Mouse (Mus musculus): ENCODE measurements around the gene Zmynd12. TPM values are rescaled to one million over a fixed set of nuclear protein-coding genes. Genes with fewer than 3 reads are reported as not detected.

Zmynd12 gene
- 1.1 and 1.6 TPM in 2 replicates for total RNA-seq (2021)
- long read RNA-seq, experiment 1, partial matches to known transcripts, result 0 of 4 reads
- long read RNA-seq, experiment 1, other reads (novel, unspliced or antisense), result 3 of 4 reads
- long read RNA-seq, experiment 2, partial matches to known transcripts, result 1 of 6 reads
- long read RNA-seq, experiment 2, other reads (novel, unspliced or antisense), result 2 of 6 reads

DNA sequence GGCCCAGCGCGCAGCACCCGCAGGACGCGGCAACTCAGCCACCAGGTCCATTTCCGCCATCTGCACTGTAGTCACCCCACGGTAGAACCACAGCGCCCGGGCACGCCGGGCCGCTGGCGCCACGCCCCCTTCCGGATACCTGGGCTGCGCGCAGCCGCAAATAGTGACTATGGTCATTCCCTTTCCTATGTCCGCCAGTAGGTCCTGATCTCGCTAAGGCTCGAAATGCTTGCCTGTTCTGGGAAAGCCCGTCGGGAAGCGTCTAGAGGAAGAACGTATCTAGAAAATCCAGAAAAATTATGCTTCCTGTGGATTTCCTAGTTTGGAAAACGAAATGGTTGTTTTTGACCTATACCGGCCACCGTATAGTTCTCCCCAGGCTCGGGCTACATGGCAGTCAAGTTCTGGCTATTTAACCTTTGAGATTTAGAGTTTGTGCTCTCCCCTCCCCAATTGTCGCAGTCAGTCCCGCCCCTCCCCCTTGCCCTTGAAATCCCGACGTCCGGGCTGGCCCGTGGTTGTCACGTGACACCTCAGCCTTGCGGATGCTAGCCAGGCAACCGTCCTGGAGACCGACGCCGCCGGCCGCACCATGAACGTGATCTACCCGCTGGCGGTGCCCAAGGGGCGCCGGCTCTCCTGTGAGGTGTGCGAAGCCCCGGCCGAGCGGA is at the start of gene Zmynd12, which contains the start of gene Ppcs:
Gene Zmynd12 (plus strand): TSS at position 521 of the 671 bp plus-strand sequence.
Gene Ppcs (minus strand): TSS at position 127 of the 671 bp plus-strand sequence.
- DNase-seq, result peak; percentile 97

GRCm38 (mm10) chr4:119381471-119382190 is 41.0 kb upstream of the Zmynd12 start:
- DNase-seq, result no peak

DNA sequence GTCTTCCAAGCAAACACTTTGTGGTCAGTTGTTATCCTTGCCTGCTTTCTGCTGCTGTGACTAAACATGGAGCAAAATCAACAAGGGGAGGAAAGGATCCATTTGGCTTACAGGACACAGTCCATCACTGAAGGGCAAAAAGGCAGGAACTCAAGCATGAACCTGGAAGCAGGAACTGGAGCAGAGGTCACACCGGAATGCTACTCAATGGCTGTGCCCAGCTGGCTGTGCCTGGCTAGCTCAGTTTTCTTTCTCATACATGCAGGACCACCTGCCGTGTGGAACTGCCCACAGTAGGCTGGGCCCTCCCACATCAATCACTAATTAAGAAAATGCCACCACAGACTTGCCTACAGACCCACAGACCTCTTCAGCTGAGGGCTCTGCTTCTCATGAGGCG is 33.4 kb upstream of the Zmynd12 start:
- DNase-seq, result no peak

DNA sequence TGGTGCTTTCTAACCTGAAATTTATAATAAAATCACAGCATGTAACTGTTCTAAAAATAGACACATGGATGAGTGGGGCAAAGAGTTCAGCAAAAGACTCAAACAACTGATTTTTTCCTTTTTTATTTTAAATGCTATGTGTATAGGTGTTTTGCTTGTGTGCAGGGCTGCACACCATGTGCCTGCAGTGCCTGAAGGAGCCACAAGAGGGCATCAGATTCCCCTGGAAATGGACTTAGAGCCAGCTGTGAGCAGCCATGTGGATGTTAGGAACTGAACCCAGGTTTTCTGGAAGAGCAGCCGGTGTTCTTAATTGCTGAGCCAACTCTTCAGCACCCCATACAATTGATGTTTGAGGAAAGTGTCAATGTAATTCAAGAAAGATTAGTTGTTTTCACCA is 32.2 kb upstream of the Zmynd12 start:
- peak; percentile 61 for DNase-seq

DNA sequence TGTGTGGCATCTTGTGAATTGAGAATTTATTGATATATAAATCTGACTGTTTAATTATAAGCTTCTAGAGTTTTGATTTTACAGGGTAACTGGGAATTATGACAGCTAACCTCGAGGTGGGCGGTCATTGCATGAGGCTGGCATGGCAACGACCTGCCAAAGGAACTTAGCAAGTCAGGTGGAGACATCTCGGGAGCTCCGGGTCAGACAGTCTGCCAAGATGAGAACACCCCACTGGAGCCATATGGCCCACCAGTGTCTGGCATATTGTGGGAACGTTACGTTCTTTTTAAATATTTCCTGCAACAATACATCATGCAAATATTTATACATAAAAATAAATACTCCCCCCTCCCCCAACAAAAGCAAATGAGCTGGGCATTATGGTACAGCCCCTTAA is 23.9 kb upstream of the Zmynd12 start:
- DNase-seq, result no peak

GRCm38 (mm10) chr4:119400896-119401295 is 21.7 kb upstream of the Zmynd12 start:
- DNase-seq, result no peak

DNA sequence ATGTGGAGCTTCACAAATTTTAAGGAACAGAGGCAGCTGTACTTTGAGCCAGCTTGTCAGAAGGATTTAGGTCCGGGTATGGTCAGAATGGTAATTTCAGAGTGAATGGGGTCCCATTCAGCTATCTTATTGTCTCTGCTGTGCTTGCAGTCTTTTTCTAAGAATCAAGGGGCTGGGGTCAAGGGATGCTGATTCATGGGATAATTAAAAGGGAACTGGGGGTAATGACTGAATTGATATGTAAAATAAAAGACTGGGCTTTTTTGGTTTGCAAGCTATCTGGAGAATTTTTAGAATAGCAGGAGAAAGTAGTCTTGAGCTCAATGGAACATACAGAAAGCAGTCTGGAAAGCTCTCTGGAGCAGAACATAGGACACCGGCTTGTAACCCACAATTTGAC is 19.2 kb upstream of the Zmynd12 start:
- DNase-seq, result no peak

DNA sequence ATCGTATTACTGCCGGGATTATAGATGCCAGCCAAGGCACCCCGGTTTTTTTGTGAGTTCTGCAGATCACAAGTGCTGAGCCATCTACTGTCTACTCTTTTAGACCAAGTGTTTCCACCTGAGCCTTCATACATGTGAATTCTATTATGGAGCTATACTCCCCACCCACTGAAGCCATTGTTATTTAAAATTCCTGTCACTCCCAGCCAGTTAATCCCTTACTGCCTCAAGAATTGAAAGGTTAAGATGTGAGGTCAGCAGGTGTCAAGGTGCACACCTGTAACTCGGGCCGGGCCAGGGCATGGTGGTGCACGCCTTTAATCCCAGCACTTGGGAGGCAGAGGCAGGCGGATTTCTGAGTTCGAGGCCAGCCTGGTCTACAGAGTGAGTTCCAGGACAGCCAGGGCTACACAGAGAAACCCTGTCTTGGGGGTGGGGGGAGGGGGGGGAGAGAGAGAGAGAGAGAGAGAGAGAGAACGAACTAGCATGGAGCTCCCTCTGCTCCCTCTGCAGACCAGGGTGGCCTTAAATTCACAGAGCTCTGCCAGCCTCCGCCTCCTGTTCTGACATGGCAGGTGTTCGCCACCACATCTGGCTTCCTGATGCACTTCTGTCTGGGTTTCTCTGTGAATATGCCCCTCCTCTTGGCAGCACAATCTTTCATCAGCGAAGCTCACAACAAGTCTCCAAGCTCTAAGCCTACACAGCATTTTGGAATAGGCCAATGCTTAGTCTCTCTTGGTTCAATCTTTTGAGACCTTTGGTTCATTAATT is 10.6 kb upstream of the Zmynd12 start:
- DNase-seq, result no peak

GRCm38 (mm10) chr4:119412791-119413190 is 9.8 kb upstream of the Zmynd12 start:
- no peak for DNase-seq

DNA sequence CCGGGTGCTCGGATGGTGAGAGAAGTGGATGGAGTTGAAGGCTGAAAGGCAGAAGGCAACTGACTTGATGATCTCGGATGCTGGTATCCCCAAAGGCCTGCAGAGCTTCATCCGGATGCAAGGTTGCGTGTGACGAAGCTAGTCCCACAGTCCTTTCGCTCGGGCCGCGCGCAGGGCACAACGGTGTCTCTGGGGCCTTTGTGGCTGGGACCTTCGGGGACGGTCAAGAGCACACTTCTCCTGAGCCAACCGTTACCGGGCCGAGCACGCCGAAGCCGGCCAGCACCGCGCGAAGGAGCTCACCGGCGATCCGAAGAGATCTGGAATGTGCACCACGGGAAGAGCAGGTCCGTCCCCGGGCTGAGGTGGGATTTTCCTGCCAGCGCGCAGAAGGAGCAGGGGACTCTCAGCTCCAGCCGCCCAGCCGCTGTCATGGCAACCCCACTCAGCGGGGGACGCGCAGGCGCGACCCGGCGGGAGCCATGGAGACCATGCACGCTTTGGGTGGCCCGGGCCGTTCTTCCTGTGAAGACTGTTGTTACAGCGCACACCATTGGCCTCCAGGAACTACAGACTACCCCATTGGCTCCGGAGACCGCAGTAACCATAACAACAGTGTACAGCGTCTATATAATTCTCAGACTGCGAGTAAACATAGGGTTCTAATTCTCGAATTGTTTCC is 7.4 kb upstream of the Zmynd12 start, which contains the start of gene Ccdc30:
Gene Ccdc30 (minus strand): TSS at position 450 of the 682 bp plus-strand sequence.
- DNase-seq, result peak; percentile 98

DNA sequence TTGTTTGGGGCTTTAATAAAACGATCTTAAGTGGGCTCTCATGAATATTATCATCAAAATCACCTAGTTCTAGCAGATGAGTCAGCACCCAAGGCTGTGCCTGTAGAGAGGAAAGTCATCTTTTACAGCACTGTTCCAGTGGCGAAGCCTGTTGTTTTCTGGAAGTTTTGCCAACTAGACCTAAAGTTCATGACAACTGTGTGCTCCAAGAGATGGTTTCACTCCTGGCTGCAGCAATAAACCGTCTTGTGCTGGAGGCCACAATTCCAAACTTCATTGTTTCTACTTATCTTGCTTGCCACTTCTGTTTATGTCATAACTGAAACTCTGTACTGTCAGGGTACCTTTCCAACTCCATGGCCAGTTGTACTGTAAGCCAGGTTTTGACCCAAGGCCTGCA is 5.3 kb upstream of the Zmynd12 start:
- peak; percentile 51 for DNase-seq

DNA sequence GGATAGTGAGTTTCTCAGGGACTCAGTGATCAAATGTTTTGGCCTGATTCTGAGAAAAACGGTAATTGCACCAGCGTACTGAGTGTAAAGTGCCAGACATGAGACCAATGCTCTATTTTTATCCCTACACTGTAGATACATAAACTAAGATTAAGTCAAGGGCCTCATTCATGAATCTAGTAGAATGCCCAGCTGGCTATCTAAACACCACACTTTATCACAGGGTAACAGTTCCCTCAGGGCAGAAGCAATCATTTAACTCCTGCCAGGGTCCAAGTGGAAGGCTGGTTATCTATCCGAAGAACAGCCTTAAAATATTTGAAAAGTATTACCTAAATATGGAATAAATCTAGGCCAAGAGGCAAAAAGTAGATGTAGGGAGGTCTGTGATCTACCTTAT is 4.7 kb upstream of the Zmynd12 start:
- DNase-seq, result no peak

DNA sequence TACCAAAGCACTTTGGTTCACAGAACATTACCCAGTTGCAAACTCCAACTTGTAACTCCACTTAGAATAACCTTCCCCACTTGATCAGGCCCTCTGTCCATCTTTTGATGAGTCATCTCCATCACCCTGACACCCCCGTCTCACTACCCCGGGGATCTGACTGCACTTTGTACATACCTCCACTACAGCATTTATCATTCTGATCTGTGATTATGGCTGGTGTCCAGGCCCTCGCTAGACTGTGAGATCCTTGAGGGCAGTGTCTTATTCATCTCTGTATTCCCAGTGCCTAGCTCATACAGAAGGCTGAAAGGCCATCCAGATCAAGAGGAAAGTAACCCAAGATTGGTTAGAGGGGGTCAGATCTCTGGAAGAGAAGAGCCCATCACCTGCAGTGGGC is 1.4 kb upstream of the Zmynd12 start:
- DNase-seq, result peak; percentile 49

GRCm38 (mm10) chr4:119421921-119422293 is 707 bp upstream of the Zmynd12 start:
- peak; percentile 60 for DNase-seq

DNA sequence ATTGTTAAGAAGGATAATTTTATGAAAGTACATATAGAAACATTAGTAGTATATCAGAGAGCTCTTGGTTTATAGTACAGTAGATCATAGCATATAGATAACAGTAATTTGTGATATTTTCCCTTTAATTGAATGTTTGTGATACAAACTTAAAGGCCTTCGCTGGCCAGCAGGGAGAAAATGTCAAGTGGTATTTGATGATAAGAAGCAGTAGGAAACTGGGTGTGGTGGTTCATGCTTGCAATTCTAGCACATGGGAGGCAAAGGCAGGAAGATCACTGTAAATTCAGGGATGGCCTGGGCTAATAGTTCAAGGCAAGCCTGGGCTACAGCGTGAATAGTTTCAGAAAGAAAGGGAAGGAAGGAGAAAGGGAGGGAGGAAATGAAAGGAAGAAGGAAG is 2.5 kb downstream of the Zmynd12 start:
- no peak for DNase-seq

DNA sequence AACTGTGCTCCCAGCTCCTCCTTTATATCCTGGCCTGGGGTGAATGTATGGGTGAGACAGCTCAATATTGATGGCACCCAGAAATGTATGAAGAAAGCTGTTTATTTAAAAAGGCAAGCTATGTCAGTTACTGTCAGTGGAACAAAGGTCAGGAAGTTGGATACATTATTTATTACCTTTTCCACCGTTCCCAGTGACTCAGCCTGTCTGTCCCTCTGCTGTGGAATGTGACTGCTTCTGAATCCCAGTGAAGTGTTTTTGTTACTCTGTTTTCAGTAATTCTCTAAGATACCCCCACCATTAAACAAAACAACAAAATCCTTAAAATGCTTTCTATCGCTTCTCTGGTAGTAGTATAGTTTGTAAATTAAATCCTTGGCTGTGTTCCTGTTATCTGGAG is 3.0 kb downstream of the Zmynd12 start:
- DNase-seq, result no peak

DNA sequence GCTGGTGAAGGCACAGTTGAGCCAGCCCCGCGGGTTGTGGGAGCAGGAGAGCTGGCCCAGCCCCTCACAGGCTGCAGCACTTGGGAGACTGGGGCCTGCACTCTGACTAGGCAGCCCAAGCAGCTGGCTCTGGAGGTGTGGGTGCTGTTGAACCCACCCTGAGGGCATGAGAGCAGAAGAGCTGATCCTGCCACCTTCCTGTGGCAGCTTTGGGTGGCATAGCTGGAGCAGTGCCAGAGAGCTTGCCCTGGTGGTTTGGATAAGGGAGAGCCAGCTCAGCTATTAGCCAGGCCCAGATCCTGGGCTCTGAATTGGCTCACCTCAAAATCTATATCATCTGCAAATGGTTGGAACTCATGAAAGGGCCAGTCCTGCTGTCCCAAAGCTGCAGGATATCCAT is 5.1 kb downstream of the Zmynd12 start:
- DNase-seq, result peak; percentile 62

GRCm38 (mm10) chr4:119430678-119431077 is 8.1 kb downstream of the Zmynd12 start:
- DNase-seq, result peak; percentile 76

DNA sequence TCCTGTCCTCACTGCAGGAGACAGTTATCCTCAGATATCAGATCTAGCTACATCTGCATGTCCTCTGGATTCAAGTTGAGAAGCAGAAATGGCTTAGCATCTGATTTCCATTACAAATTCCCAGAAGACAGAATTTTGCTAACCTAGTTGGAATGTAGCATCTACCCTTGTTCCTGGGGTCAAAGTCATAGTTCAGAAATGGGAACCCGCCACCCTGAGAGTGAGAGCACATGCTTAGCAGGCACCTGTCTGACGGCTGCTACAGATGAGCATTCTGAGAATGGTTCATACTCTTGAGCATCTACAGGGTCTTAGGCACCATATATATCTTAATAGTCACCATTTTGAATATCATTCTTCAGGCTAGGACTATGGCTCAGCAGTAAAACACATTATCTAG is 15.3 kb downstream of the Zmynd12 start:
- DNase-seq, result no peak

GRCm38 (mm10) chr4:119441836-119442235 is 19.2 kb downstream of the Zmynd12 start:
- no peak for DNase-seq

- DNase-seq, result peak; percentile 54
These were observed 19.9 kb downstream of the Zmynd12 start for GRCm38 (mm10) chr4:119442539-119442938.

- no peak for DNase-seq
These were observed 24.6 kb downstream of the Zmynd12 start for GRCm38 (mm10) chr4:119447261-119447660.
